Mouse (Mus musculus) urinary bladder, postnatal 4 days (tissue): ENCODE measurements around the gene Efnb2.

Experiments used
- DNase-seq, 2 experiments: peaks; one replicate each; pipeline ENCODE4 v3.0.0; 2021 to 2022; ENCODE audit warnings: low spot score in 2 of 2

Efnb2 gene

GRCm38 (mm10) chr8:8655346-8656340 lies 5.4 kb downstream of the Efnb2 start:
- DNase-seq, result no peak

DNA sequence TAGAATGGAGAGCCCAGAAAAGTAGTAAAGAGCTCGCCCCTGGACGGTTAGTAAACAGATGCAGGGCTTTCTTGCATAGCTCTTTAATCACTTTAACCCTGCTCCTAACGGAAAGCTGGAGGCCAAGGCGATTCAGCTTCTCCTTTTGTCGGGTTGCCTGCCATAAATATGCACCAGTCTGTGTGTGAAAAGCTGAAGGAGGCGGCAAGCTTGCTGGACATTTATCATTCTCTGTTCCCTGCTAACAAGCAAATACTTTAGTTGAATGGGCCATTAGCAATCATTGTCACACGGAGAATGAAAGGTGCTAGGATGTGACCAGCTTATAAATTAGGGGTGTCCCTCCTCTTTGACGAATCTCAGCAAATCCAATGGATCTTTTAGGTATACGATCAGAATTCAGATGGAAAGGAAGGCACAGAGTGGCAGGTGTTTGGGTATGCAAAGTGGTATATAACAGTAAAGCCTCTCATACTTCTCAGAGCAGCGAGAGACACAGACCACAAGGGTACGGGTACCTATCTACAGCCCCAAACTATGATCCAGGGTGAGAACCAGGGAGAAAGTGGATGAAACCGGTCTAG lies 7.0 kb downstream of the Efnb2 start:
- DNase-seq, result no peak

- DNase-seq, result no peak
Observed at GRCm38 (mm10) chr8:8653343-8653742, 7.7 kb downstream of the Efnb2 start.

GRCm38 (mm10) chr8:8652388-8652787 lies 8.7 kb downstream of the Efnb2 start:
- no peak for DNase-seq

DNA sequence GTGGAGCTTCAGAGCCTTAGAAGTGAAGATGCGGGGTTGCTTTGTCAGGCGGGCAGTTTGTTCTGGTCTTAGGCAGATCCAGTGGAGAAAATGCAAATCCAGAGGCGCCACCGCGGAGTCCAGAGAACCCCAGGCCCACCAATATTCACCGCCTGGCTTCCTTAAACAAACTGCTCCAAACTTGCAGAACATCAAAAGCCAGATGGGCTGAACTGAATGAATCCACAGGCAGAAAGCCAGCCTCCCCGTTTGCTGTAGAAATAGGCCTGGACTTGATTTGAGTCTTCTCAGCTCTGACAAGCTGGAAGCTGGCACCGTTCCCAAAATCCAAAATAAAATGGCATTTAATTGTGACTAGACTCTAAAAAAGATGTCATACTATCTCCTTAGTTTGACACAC lies 11.1 kb downstream of the Efnb2 start:
- no peak for DNase-seq

DNA sequence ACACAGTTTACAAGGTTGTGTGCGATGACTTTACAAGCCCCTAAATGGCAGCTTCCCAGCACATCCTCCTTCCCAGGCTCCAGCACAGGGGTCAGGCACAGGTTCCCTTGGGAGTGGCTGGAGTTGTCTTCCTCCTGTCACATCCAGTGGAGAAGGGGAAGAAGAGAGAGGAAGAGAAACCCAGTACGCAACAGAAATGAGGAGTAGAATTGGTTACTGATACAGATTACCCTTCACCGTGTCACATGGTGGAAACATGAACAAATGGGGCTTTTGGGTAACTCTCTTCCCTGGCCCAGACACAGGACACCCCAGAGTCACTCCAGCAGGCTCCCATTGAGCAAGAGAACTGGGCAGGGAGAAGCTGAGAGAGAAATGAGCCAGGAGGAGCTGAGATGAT lies 11.5 kb downstream of the Efnb2 start:
- no peak for DNase-seq

DNA sequence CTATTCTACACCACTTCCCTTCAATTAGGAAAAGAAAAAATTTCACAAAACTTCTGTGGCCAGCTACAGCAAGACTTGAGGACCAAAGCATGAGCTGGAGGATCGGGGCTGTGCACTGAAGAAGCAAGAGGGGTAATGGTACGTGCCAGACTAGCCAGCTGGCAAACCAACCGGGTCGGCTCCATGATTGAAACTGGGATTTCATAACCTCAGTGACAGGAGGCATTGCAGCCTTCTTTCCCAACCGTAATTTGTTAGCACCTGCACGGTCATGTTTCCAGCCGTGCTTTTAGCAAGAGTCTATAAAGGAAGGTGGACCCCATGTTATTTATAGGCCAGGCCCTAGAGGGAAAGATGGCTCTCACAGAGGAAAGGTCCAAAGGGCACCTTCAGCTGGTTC lies 12.4 kb downstream of the Efnb2 start:
- no peak for DNase-seq

- no peak for DNase-seq
Observed at GRCm38 (mm10) chr8:8647824-8648223, 13.2 kb downstream of the Efnb2 start.

GRCm38 (mm10) chr8:8647319-8647718 lies 13.7 kb downstream of the Efnb2 start:
- DNase-seq, result no peak

DNA sequence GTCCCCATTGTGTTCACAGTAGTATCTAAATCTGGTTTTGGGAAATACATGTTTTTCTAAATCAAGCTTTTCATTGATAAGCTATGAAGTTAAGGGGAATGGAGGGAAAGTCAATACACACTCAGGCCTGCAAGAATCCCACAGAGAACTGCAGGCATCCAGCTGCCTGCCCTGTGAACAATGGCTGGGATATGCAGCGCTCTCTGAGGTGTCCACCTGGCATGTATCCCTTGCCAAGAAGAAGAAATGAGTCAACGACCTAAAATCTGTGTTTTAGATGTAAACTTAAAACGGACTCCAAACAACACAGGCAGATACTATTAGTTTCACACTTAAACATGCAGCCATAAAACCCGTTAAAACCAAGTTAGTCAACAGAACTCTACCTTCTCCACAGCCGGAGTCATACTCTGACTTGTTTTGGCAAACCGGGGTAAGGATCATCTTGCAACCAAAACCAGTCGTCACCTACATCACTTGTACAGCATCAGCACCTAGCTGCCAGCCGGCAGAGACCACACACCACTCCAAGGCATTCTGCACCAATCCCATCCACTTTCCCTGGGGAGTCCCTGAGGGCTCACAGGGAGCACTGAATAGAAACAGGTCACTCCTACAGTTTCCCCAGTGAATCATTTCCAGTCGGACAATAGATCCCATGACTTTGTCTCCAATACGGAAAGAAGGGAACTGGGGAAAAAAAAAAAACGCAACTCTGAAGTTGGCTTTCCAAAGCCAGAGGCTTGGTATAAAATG lies 16.7 kb downstream of the Efnb2 start:
- no peak for DNase-seq

DNA sequence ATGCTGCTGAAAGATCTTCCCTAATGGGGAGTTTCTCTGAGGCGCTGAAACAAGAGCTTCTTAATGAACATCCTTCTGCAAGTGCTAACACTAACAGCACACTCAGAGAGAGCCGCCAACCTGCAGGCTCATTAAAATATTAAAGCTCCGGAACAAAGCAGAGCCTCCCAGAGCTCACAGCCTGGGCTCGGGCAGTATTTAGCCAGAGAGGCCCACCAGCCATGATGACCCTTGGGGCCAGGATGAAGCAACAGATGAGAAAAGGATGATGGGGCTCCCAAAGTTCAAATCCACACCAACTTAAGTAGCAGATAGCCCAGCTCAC lies 20.8 kb downstream of the Efnb2 start:
- DNase-seq, result no peak

DNA sequence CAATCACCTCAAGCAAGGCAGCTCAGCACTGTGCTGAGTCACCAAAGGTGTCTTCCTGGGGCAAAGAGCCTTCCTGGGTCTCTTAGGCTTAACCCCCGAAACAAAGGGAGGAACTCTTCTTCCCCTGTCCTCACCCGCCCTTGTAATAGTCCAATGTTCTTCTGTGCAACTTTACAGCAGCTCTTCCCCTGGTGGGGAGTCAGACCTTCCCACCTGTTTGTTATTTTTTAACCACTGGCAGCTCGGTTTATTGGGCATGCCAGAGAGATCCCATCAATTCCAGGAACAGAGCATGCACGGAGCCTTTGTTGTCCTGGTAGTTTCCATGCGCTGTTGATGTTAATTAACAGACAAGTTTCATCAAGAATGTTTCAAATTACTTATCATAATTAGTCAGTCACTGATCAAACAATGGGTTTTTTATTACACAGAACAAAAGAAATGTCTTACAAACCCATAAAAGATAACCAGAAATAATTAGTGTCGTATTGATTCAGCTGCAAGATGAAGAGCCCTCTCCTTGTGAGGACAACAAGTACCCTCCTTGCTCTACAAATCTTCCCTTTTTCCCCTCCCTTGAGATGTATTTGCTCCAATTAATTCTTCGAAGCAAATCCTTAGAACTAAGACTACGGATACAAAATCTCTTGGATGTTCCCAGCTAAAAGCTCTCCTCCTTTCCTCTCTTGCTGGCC lies 21.3 kb downstream of the Efnb2 start:
- DNase-seq, result no peak

GRCm38 (mm10) chr8:8631394-8631793 lies 29.6 kb downstream of the Efnb2 start:
- no peak for DNase-seq

GRCm38 (mm10) chr8:8624017-8624416 lies 37.0 kb downstream of the Efnb2 start:
- no peak for DNase-seq

DNA sequence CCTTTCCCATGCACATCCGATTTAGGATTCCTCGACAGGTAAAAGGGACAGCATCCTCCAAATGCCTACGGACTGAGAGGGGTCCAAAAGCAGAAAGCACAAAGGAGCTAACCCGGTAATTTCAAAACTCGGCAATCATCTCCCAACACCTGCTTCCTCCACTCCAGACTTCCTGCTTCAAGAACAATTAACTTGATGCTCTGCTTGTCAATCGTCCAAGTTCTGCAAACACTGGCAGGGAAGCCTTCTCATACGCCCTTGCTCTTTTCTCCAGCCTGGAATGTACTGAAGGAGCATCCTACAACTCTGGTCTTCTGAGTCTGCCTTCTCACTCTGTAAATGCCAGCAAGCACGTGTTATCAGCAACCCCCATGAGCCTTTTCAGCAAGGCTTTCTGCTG lies 37.6 kb downstream of the Efnb2 start:
- DNase-seq, result no peak

- DNase-seq, result no peak
Observed at GRCm38 (mm10) chr8:8622476-8622875, 38.6 kb downstream of the Efnb2 start.

GRCm38 (mm10) chr8:8622031-8622430 lies 39.0 kb downstream of the Efnb2 start:
- no peak for DNase-seq

DNA sequence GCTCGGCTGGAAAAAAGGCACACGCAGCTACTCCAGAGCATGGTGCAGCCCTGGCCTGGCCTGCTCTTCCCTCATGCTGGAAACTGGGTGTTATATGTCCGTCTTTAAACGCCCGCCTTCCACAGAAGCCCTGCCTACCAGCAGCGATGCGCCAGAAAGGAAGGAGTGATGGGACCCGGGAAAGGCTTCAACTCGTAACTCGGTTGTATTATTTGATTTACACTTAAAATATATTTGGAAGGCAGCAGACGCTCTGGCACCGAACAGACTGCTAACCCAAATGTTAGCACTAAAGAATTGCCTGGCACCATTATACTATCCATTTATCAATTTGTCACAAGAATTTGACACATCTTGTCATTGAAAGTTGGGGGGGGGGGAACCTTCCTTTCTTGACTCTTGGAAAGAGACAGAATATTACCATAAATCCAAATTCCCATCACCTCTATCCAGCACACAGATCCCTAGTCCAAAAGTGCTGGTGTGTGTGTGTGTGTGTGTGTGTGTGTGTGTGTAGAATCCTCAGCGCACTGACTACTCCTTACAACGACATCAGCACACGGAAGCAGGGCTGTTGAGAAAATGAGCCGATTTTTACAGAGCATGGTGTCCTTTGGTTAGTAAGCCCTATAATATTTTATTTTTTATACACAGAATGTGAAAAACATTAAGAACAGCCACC lies 39.7 kb downstream of the Efnb2 start:
- DNase-seq, result no peak

GRCm38 (mm10) chr8:8620536-8620935 lies 40.5 kb downstream of the Efnb2 start:
- no peak for DNase-seq

- no peak for DNase-seq
Observed at GRCm38 (mm10) chr8:8619221-8620194, 41.5 kb downstream of the Efnb2 start.
